Mouse (Mus musculus) heart, embryonic 13.5 days (tissue): ENCODE measurements around the gene Ccdc106. TPM values are rescaled to one million over a fixed set of nuclear protein-coding genes. Genes with fewer than 3 reads are reported as not detected.
"Not testable (repeated sequence)": the region's sequence is repeated elsewhere in the genome, so short reads cannot be mapped to it uniquely, and the experiment has no call there.

Experiments used
- ATAC-seq: fragments of 200-750 bp; cut with Nextera tagmentation; 2 replicates; pipeline ENCODE4 v1.8.0; 2017; ENCODE audit warnings: moderate TSS enrichment; ENCODE audit not compliant: insufficient number of reproducible peaks, low FRiP score, low TSS enrichment; ENCODE audit errors: extremely low read depth
- H3K27ac ChIP-seq: fragments of 300-500 bp; sonication (generic); replicated peaks from 2 replicates; pipeline ENCODE4 v1.5.1; 2015; ENCODE audit warnings: moderate library complexity, mild to moderate bottlenecking, inconsistent platforms
- H3K27me3 ChIP-seq: fragments of 300-500 bp; sonication (generic); replicated peaks from 2 replicates; pipeline ENCODE4 v1.6.1; 2015; ENCODE audit warnings: mild to moderate bottlenecking, inconsistent platforms
- H3K36me3 ChIP-seq: fragments of 300-500 bp; sonication (generic); 2 replicates; pipeline ENCODE4 v1.6.1; 2015; ENCODE audit warnings: mild to moderate bottlenecking, inconsistent platforms
- H3K4me1 ChIP-seq: fragments of 300-500 bp; sonication (generic); 2 replicates; pipeline ENCODE4 v1.6.1; 2015; ENCODE audit warnings: inconsistent platforms
- H3K4me2 ChIP-seq: fragments of 300-500 bp; sonication (generic); 2 replicates; pipeline ENCODE4 v1.6.1; 2015; ENCODE audit warnings: inconsistent platforms, mild to moderate bottlenecking, moderate library complexity
- H3K4me3 ChIP-seq: fragments of 300-500 bp; sonication (generic); 2 replicates; pipeline ENCODE4 v1.5.1; 2015; ENCODE audit warnings: moderate library complexity, mild to moderate bottlenecking, inconsistent platforms
- H3K9ac ChIP-seq: fragments of 300-500 bp; sonication (generic); 2 replicates; pipeline ENCODE4 v1.6.1; 2015; ENCODE audit warnings: inconsistent platforms, mild to moderate bottlenecking, moderate library complexity
- H3K9me3 ChIP-seq: fragments of 300-500 bp; sonication (generic); 2 replicates; pipeline ENCODE4 v1.6.1; 2016; ENCODE audit warnings: inconsistent platforms
- WGBS: fragments of 180-500 bp; shearing (Covaris S2); methylation state at CpG from one replicate; pipeline ENCODE4 v1.1.7; 2015; ENCODE audit warnings: mixed read lengths; 5-methylcytosine and 5-hydroxymethylcytosine counted together
- polyA plus RNA-seq: library from polyadenylated mRNA; unstranded; fragments of >200 nt; fragmentation: Nextera tagmentation; extraction: Ambion mirVana; gene quantifications from 2 replicates; pipeline ENCODE4 v1.2.1, GENCODE M21; 2015

Gene Ccdc106
- polyA plus RNA-seq, 1 experiment from 2014 or later, result 4.2 TPM

DNA sequence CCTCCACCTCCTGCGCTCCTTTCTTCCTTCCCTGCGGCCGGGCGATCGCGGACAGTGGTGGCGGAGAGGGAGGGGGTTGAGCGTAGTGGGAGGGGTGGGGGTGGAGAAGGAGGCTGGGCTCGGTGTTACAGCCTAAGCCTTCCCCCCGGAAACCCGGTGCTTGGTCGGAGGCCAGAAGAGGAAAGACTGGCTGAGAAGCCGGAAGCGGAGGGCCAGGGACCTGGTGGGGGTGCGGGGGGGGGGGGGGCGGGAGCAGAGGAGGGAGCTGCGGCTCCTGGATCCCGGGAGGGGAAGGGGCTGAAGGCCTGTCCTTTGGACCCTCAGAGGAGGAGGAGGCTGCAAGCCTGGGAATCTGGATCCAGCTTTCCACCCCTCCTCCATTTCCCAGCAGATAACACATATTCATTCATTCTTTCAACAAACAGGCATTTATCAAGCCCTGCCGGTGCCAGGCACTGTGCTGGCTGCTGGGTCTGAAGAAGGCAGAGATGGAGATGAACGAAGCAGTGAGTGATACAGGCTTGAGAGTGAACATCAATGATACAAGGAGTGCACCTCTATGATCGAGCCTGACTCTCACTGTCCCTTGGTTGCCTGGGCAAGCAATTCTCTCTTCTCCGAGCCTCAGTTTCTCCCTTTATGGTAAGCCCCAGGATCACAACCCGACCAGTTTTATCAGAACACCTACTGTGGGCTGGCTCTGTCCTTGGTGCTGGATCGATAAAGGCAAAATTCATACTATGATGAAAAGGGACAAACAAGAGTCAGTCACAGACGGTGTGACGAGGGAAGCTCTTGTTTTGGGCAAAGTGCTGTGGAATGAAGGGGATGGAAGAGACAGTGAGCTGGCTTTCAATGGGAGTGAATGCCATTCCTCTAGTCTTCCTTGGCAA, 24.1 kb upstream of the Ccdc106 start, which contains the start of gene Zfp579:
Gene Zfp579 (minus strand): TSS at position 156 of the 893 bp plus-strand sequence.
- Histone ChIP-seq H3K36me3 (peaks cover 30% of the 10 kb centered on the region), H3K4me2 (peak within 1 kb of the TSS; percentile 76), H3K27me3 (peaks cover 35% of the 10 kb centered on the region), H3K4me1 (peaks cover 31% of the 10 kb centered on the region), H3K27ac (peak within 1 kb of the TSS; percentile 69), H3K9me3 (peaks cover 3% of the 10 kb centered on the region; the same call in 1 of the 2 replicates), H3K4me3 (peak within 1 kb of the TSS; percentile 83), H3K9ac (peak within 1 kb of the TSS; percentile 93)
- 7% methylated on average over 11 of the region's 26 CpGs for WGBS
- ATAC-seq, result peak; percentile 69; the same call in 1 of the 2 replicates

DNA sequence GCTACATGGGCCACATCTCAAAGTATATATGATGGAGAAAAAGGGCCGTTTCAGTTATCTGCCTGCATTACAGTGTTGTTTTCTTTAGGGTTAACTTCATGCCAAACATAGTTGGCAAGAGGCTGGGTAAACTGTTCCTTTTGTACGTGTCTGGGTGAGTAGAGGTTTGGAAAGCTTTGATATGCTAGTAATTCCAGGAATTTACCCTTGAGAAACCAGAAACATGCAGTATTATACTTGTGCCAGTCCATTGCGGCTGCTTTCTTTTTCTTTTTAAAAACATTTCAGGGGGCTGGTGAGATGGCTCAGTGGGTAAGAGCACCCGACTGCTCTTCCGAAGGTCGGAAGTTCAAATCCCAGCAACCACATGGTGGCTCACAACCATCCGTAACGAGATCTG, 23.4 kb upstream of the Ccdc106 start:
- ATAC-seq, result no peak
- H3K4me3 ChIP-seq, result peak overlapping the region; percentile 83
- H3K27me3 ChIP-seq, result peaks cover 32% of the 10 kb centered on the region
- peak overlapping the region; percentile 57; the same call in 1 of the 2 replicates for H3K27ac ChIP-seq
- H3K9me3 ChIP-seq, result peaks cover 3% of the 10 kb centered on the region; the same call in 1 of the 2 replicates
- H3K9ac ChIP-seq, result no peak overlapping the region; the same call in 1 of the 2 replicates
- WGBS, result 57% methylated on average over 8 of the region's 8 CpGs
- H3K4me1 ChIP-seq, result peaks cover 31% of the 10 kb centered on the region
- H3K36me3 ChIP-seq, result peaks cover 23% of the 10 kb centered on the region
- H3K4me2 ChIP-seq, result peak overlapping the region; percentile 76

DNA sequence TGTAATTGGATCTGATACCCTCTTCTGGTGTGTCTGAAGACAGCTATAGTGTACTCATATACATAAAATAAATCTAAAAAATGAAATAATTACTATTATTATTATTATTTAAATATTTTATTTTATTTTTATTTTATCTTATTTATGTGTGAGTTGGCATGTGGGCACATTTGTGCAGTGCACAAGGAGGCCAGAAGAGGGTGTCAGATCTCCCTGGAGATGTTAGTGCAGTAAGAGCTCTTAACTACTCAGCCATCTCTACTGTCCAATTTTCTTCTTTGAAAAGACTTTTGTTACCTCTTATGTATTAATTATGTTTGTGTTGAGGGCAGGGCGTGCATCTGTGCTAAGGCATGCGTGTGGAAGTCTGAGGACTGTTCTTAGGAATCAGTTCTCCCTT, 20.5 kb upstream of the Ccdc106 start:
- H3K36me3 ChIP-seq, result no peaks in the 10 kb centered on the region
- H3K4me3 ChIP-seq, result no peak overlapping the region
- no peaks in the 10 kb centered on the region for H3K9me3 ChIP-seq
- H3K4me2 ChIP-seq, result no peak overlapping the region
- peaks cover 14% of the 10 kb centered on the region for H3K4me1 ChIP-seq
- no peak overlapping the region for H3K9ac ChIP-seq
- peaks cover 5% of the 10 kb centered on the region for H3K27me3 ChIP-seq
- WGBS, result 78% methylated on average over 2 of the region's 2 CpGs
- H3K27ac ChIP-seq, result no peak overlapping the region
- no peak for ATAC-seq

DNA sequence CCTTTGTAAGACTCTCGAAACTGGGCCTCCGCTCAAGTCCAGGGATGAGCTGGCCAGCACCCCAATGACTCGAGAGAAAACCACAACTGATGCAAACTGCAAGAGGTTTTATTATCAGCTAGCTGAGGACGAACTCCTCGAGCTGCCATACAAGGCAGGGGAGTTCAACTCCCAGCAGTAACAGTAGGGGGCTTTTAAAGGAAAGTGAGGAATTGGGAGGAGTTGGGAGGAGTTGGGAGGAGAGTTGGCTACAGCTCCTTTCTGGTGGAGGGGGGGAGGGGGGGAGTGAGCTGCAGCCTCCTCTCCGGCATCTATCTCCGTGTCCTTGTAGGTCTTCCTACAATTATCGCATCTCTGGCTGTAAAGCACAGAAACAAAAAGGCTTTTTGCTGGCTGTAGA, 17.5 kb upstream of the Ccdc106 start:
- H3K27ac ChIP-seq, H3K4me1 ChIP-seq, H3K9me3 ChIP-seq, H3K9ac ChIP-seq, ATAC-seq, H3K4me3 ChIP-seq, H3K4me2 ChIP-seq, H3K27me3 ChIP-seq: not testable (repeated sequence)
- 65% methylated on average over 8 of the region's 8 CpGs for WGBS
- peaks cover 17% of the 10 kb centered on the region for H3K36me3 ChIP-seq

DNA sequence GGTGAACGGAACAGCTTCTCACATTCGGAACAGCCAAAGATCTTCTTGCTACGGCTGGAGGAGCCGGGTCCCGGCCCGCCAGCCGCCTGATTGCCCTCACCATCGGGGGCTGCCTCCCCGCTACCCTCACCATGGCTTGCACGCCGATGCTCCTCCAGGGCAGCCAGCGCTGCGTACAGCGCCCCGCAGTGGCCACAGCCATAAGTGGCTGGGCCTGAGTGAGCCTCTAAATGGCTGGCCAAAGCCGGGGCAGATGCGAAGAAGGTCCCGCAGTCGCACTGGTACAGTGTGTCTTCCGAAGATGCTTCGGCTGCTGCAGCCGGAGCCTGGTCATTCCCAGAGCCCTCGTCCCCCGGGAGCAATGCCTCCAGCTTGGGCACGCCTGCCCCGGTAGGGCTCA, 12.1 kb upstream of the Ccdc106 start:
- Histone ChIP-seq H3K27ac (no peak overlapping the region), H3K27me3 (no peaks in the 10 kb centered on the region), H3K9ac (no peak overlapping the region), H3K36me3 (peaks cover 69% of the 10 kb centered on the region), H3K4me2 (no peak overlapping the region), H3K4me1 (peaks cover 2% of the 10 kb centered on the region; the same call in 1 of the 2 replicates), H3K4me3 (no peak overlapping the region), H3K9me3 (no peaks in the 10 kb centered on the region)
- no peak for ATAC-seq
- 95% methylated on average over 26 of the region's 26 CpGs for WGBS

DNA sequence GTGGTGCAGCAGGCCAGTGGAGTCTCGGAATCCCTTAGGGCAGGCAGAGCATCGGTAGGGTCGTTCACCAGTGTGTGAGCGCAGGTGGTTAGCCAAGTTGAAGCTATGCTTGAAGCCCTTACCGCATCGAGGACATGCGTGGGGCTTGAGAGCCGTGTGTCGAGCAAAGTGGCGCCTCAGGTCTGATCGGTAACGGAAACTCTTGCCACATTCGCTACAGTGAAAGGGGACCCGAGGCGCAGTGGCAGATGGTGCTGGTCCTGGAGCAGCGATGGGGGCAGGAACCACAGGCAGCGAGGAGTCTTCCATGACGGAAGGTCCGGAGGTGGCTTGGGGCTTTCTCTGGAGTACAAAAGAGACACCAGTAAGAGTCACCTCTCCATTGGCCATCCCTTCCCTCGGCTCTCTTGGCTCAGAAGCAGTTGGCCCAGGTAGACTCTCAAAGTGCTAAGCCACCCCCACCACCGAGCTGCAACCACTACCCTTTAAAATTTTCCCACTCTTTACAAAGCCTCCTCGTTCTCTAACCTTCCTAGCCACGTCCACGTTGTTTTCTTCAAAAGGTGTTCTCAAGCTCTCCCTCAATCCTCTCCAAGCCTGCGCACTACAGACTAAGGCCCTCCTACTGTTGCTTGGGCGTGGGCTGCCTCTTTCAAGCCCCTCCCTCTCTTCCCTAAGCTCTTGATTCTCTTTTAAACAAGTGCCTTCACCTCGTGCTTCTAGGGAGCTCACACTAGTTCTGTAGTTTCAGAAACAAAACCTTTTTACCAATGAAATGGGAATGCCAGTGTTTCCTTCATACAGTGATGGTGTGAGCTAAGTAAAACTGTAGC, 7.5 kb upstream of the Ccdc106 start:
- Histone ChIP-seq H3K4me3 (peak overlapping the region; percentile 75; the same call in 1 of the 2 replicates), H3K4me2 (peak overlapping the region; percentile 79), H3K36me3 (peaks cover 63% of the 10 kb centered on the region), H3K27me3 (no peaks in the 10 kb centered on the region), H3K4me1 (peaks cover 12% of the 10 kb centered on the region), H3K9ac (peak overlapping the region; percentile 54; the same call in 1 of the 2 replicates), H3K27ac (0 out of 2 replicates have a peak overlapping the region, but pooled peaks have one; percentile 8), H3K9me3 (no peaks in the 10 kb centered on the region)
- no peak for ATAC-seq
- 86% methylated on average over 27 of the region's 27 CpGs for WGBS

DNA sequence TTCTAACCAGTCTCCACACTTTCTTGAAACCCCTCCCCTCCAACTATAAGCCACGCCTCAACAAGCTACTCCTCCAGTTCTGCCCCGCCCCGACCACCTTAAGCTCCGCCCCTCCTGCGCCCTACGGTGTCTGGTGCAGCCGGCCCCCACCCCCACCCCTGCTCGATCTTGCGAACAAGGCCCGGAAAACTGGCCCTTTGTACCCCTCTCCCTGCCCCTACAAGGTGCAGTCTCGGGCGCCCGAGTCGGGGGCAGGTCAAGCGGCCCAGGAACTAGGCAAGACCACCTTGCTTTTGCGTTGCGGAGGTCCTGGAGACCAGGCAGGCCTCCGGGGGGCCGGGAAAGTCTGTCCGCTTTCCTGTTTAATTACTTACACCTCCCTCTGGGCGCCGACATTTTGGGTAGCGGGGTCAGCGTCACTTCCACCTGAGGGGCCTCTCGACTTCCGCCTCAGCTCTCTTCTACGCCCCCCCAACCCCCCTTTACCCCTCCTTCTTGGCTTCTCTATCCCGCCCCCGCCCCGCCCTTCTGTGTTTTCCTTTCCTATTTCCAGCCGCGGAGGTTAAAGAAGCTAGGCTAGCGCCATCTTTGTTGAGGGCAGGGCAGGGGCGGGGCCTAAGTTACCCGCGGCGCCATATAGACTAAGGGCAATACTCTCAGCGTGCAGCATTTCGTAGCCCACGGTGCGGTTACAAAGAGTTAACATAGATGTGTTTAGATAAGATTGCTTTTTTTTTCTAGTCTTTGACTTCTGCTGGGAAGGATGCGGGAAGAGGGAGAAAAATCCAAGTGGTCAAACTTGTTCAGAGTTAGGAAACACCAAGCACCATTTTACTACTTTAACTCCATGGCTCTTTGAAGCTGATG, 5.9 kb upstream of the Ccdc106 start, which contains the start of the genes Zfp524 and Fiz1:
Gene Zfp524 (plus strand): TSS at position 165 of the 867 bp plus-strand sequence.
Gene Fiz1 (minus strand): TSS at position 447 of the 867 bp plus-strand sequence.
- peak within 1 kb of the TSS; percentile 99 for H3K27ac ChIP-seq
- 0% methylated on average over 42 of the region's 42 CpGs for WGBS
- peak within 1 kb of the TSS; percentile 79 for H3K4me2 ChIP-seq
- H3K4me1 ChIP-seq, result peaks cover 18% of the 10 kb centered on the region
- peaks cover 50% of the 10 kb centered on the region for H3K36me3 ChIP-seq
- peak within 1 kb of the TSS; percentile 75 for H3K4me3 ChIP-seq
- ATAC-seq, result peak; percentile 79
- no peaks in the 10 kb centered on the region for H3K9me3 ChIP-seq
- peak within 1 kb of the TSS; percentile 94 for H3K9ac ChIP-seq
- no peaks in the 10 kb centered on the region for H3K27me3 ChIP-seq

DNA sequence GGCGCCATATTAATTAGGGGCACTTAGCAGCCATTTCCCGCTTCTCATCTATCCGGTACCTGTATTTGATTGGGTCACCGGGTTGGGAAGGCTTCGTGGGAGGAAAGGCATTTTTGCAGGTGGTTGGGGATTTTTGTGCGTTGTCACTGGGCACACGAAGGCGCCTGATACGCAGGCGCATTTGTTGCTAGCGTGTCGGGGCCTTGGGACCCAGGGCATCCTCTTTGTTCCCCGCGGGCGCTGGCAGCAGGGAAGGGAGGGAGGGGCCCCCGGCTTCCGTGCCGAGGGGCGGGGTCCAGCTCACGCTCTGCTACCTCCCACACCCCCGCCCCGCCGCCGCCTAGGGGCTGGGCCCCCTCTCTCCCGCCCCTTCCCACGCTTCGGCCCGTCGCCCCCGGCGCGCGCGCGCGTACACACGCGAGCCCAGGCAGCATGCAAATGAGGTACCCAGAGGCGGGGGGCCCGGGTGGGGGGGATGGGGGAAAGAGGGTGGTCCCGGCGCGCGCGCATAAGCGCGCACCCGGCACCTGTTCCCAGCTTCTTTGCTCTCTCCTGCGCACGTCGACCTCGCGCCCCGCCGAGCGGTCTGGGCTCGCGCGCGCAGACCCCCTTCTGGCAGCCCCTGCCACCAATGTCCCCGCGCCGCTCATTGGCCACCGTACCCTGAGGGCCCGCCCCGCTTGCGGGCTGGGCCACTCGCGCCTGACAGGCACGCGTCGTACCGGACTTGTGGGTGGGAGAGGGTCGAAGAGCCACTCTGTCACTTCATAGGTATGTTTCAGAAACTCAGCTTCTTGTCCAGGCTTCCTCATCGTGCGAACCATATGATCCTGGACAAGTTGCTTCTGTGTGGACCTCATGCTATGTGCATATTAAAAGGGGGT, 5.0 kb upstream of the Ccdc106 start, which contains the start of gene Gm44973:
Gene Gm44973 (plus strand): TSS at position 379 of the 884 bp plus-strand sequence.
- Histone ChIP-seq H3K4me3 (peak within 1 kb of the TSS; percentile 75), H3K4me1 (peaks cover 20% of the 10 kb centered on the region), H3K9ac (peak within 1 kb of the TSS; percentile 94), H3K9me3 (no peaks in the 10 kb centered on the region), H3K36me3 (peaks cover 42% of the 10 kb centered on the region), H3K27me3 (no peaks in the 10 kb centered on the region), H3K4me2 (peak within 1 kb of the TSS; percentile 79), H3K27ac (peak within 1 kb of the TSS; percentile 99)
- peak; percentile 74 for ATAC-seq
- WGBS, result under 1% methylated on average over 57 of the region's 76 CpGs

DNA sequence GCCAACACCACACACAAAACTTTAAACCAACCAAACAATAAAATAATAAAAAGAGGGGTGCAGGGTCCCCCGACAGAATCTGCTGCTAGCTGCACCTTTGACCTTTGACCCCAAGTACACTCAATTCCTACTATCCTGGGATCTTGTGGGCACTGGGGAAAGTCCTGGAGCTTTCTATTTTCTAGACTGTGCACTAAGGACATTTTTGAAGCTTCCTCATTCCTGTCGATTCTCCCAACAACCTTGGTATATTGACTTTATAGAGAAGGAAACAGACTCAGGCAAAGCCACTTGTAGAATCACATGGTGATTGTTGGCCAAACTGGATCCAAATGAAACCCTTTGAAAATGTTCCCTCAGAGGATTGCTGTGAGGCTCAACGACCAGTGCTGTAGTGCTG, 4.3 kb upstream of the Ccdc106 start:
- Histone ChIP-seq H3K27ac (peak overlapping the region; percentile 99), H3K4me3 (peak overlapping the region; percentile 75), H3K36me3 (peaks cover 35% of the 10 kb centered on the region), H3K4me1 (peaks cover 24% of the 10 kb centered on the region), H3K9me3 (no peaks in the 10 kb centered on the region), H3K4me2 (peak overlapping the region; percentile 79), H3K27me3 (no peaks in the 10 kb centered on the region), H3K9ac (peak overlapping the region; percentile 82)
- no peak for ATAC-seq
- 65% methylated on average over 3 of the region's 3 CpGs for WGBS
